Mouse (Mus musculus) olfactory bulb, adult 2 months (tissue): ENCODE measurements around the gene Foxc1.

Experiments used
- CTCF ChIP-seq: fragments of 200-500 bp; IDR thresholded peaks from 2 replicates; pipeline ENCODE4 v1.5.1; 2012; ENCODE audit warnings: low read depth, mild to moderate bottlenecking, low read length, moderate library complexity; ENCODE audit not compliant: insufficient read depth
- POLR2A ChIP-seq: fragments of 200-500 bp; IDR thresholded peaks from 2 replicates; pipeline ENCODE4 v1.6.1; 2012; ENCODE audit warnings: mild to moderate bottlenecking, low read depth, low read length, moderate library complexity; ENCODE audit not compliant: insufficient read depth

DNA sequence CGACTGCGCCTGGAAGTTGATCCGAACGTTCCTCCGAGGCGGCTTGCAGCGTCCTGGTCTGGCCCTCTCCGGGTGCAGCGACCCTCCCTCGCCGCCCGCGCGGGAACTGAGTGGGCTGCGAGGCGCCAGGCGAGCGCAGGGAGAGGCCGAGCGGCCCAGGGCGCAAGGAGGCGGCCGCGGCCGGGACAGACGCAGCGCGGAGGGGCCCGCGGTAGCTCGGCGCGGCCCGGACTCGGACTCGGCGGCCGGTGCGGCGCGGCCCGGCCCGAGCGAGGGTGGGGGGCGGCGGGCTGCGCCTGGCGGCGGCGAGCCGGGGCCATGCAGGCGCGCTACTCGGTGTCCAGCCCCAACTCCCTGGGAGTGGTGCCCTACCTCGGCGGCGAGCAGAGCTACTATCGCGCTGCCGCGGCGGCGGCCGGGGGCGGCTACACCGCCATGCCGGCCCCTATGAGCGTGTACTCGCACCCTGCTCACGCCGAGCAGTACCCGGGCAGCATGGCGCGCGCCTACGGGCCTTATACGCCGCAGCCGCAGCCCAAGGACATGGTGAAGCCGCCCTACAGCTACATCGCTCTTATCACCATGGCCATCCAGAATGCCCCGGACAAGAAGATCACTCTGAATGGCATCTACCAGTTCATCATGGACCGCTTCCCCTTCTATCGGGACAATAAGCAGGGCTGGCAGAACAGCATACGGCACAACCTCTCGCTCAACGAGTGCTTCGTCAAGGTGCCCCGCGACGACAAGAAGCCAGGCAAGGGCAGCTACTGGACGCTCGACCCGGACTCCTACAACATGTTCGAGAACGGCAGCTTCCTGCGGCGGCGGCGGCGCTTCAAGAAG, 680 bp downstream of the Foxc1 start:
- TF ChIP-seq POLR2A (no peak), CTCF (no peak)
